12 mouse cellular contexts compared by ENCODE assay signal in the genomic region with DNA sequence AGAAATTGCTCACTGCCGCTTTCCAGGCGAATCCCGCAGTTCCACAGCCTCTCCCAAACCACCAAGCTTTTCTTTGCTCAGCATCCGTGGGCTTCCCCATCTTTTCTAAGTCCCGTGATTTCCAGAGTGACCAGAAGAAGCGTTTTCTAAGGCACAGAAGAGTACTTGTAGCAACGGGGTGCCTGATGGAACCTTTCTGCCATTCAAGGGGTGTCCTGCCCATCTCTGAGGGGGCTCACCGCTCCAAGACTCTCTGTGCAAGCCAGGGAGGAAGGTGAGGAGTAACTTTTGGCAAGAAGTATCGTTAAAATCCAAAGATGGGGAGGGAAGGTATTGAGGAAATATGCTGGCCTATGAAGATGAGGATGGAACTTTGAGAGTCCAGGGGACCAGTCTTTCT. TPM values are rescaled to one million over a fixed set of nuclear protein-coding genes. Genes with fewer than 3 reads are reported as not detected.
DNase-seq lines count a peak whose midpoint lies in the region; ATAC-seq and TF ChIP-seq lines count a peak whose summit lies in the region.
"Had no signal": no experiment of that assay in that cellular context is flagged by ENCODE, and none has a peak within 500 bp of the region (broad histone marks: within the 10 kb centered on the region; RNA-seq: fewer than 3 reads in every experiment).

No protein-coding gene starts in this region.

- TF ChIP-seq EP300 in lung, postnatal 0 days (IDR thresholded peaks at IDR 0.05): no peak

- no peak for TF ChIP-seq POLR2A in limb, embryonic 14.5 days (IDR thresholded peaks at IDR 0.05; ENCODE audit: borderline replicate concordance, extremely low read depth, insufficient read depth, insufficient read length)

- DNase-seq in heart, postnatal 4 days: no peak
- DNase-seq in lung, postnatal 0 days (ENCODE audit: low spot score): no peak
- no peak for DNase-seq in lung, postnatal 25 days (ENCODE audit: low spot score)
- DNase-seq in limb, embryonic 14.5 days (ENCODE audit: low spot score): no peak
- DNase-seq in urinary bladder, postnatal 14 days (ENCODE audit: low spot score): no peak
- DNase-seq in gastrocnemius, postnatal 4 days (ENCODE audit: low spot score in 2 of 2): no peak
- no peak for DNase-seq in adrenal gland, adult 8-10 months
- DNase-seq: right cerebral cortex, postnatal 14 days had no signal

- 5% methylated on average over 9 of the region's 9 CpGs for WGBS in heart, embryonic 13.5 days
- WGBS in lung, postnatal 0 days: 7% methylated on average over 9 of the region's 9 CpGs
- WGBS in limb, embryonic 14.5 days: 22% methylated on average over 9 of the region's 9 CpGs

- no peak for ATAC-seq in heart, embryonic 13.5 days (ENCODE audit: extremely low read depth, insufficient number of reproducible peaks, low FRiP score, low TSS enrichment)
- ATAC-seq in lung, postnatal 0 days: no peak
- no peak for ATAC-seq in limb, embryonic 14.5 days (ENCODE audit: low FRiP score, low read depth)

- peak overlapping the region; percentile 79 for H3K9ac ChIP-seq in heart, embryonic 13.5 days
- H3K9ac ChIP-seq in lung, postnatal 0 days (replicated peaks; ENCODE audit: low read depth): peak overlapping the region; percentile 65
- H3K9ac ChIP-seq in limb, embryonic 14.5 days (ENCODE audit: low read depth, low read length, severe bottlenecking): no peak overlapping the region

- TF ChIP-seq CTCF in lung, postnatal 0 days (IDR thresholded peaks at IDR 0.05): no peak

- H3K27me3 ChIP-seq in heart, embryonic 13.5 days (replicated peaks): peaks cover 99% of the 10 kb centered on the region
- H3K27me3 ChIP-seq in lung, postnatal 0 days (replicated peaks; ENCODE audit: insufficient read depth, low read length): peaks cover 9% of the 10 kb centered on the region
- peaks cover 57% of the 10 kb centered on the region for H3K27me3 ChIP-seq in limb, embryonic 14.5 days (ENCODE audit: control insufficient read depth, insufficient read depth, low read length)

- no peaks in the 10 kb centered on the region for H3K9me3 ChIP-seq in heart, embryonic 13.5 days
- H3K9me3 ChIP-seq in lung, postnatal 0 days (ENCODE audit: low read length): no peaks in the 10 kb centered on the region
- no peaks in the 10 kb centered on the region for H3K9me3 ChIP-seq in limb, embryonic 14.5 days (ENCODE audit: control insufficient read depth, low read length)

- H3K4me1 ChIP-seq in heart, embryonic 13.5 days: peaks cover 1% of the 10 kb centered on the region
- H3K4me1 ChIP-seq in lung, postnatal 0 days (ENCODE audit: insufficient read depth, low read depth, low read length): no peaks in the 10 kb centered on the region
- H3K4me1 ChIP-seq in limb, embryonic 14.5 days (ENCODE audit: control insufficient read depth, insufficient read depth, low read length): peaks cover 33% of the 10 kb centered on the region

- H3K36me3 ChIP-seq in heart, embryonic 13.5 days: no peaks in the 10 kb centered on the region
- H3K36me3 ChIP-seq in lung, postnatal 0 days (ENCODE audit: insufficient read depth, low read length): no peaks in the 10 kb centered on the region
- H3K36me3 ChIP-seq in limb, embryonic 14.5 days (ENCODE audit: control insufficient read depth, insufficient read depth, low read length): peaks cover 13% of the 10 kb centered on the region

- peak overlapping the region; percentile 52 for H3K4me3 ChIP-seq in heart, embryonic 13.5 days
- H3K4me3 ChIP-seq in lung, postnatal 0 days (ENCODE audit: low read depth, low read length): peak overlapping the region; percentile 56
- H3K4me3 ChIP-seq in limb, embryonic 14.5 days (replicated peaks; ENCODE audit: low read length): peak overlapping the region; percentile 40

- H3K4me2 ChIP-seq in heart, embryonic 13.5 days: peak overlapping the region; percentile 50
- peak overlapping the region; percentile 62 for H3K4me2 ChIP-seq in lung, postnatal 0 days (replicated peaks; ENCODE audit: low read depth, low read length)
- H3K4me2 ChIP-seq in limb, embryonic 14.5 days (replicated peaks; ENCODE audit: low read depth, low read length, severe bottlenecking): peak overlapping the region; percentile 68

- H3K27ac ChIP-seq in heart, embryonic 13.5 days (replicated peaks): peak overlapping the region; percentile 86
- peak overlapping the region; percentile 89 for H3K27ac ChIP-seq in lung, postnatal 0 days (ENCODE audit: low read length)
- no peak overlapping the region for H3K27ac ChIP-seq in limb, embryonic 14.5 days (replicated peaks; ENCODE audit: low read depth, low read length)

RNA-seq across cellular contexts. Expression of a gene that starts 0.5 kb away (rescaled TPM):
- 0.15 and 0.33 TPM in 2 replicates for polyA plus RNA-seq in heart, embryonic 13.5 days (2015; fragmentation: Nextera tagmentation; extraction: Ambion mirVana)
- under 1 TPM; 0.20 to 0.29 TPM for total RNA-seq in heart, postnatal 4 days (2021)
- polyA plus RNA-seq in lung, postnatal 0 days (2015; fragmentation: Nextera tagmentation; extraction: Ambion mirVana): 1.5 and 1.6 TPM in 2 replicates
- 0.27 and 0.44 TPM in 2 replicates for polyA plus RNA-seq in limb, embryonic 14.5 days (2012; rRNA removed)
- 0.29 and 0.70 TPM in 2 replicates for polyA plus RNA-seq in limb, embryonic 14.5 days (2014; fragmentation: Nextera tagmentation; extraction: Ambion mirVana)
- under 1 TPM; 0.34 to 0.54 TPM for total RNA-seq in gastrocnemius, postnatal 4 days (2021)
- under 1 TPM; 0.17 to 0.77 (median 0.42) TPM for total RNA-seq in adrenal gland, adult 8-10 months (2022)
- total RNA-seq: hematopoietic stem cell, adult 5-6 weeks; left cerebral cortex, postnatal 14 days; midbrain, postnatal 0 days had no signal
- polyA plus RNA-seq: midbrain, postnatal 0 days had no signal

RNA-seq across cellular contexts. Expression of a gene that starts 13.2 kb away (rescaled TPM):
- 1.5 and 2.5 TPM in 2 replicates for polyA plus RNA-seq in heart, embryonic 13.5 days (2015; fragmentation: Nextera tagmentation; extraction: Ambion mirVana)
- total RNA-seq in heart, postnatal 4 days (2021): under 1 TPM; 0.60 to 0.68 TPM
- 7.2 and 8.2 TPM in 2 replicates for polyA plus RNA-seq in lung, postnatal 0 days (2015; fragmentation: Nextera tagmentation; extraction: Ambion mirVana)
- polyA plus RNA-seq in limb, embryonic 14.5 days (2012; rRNA removed): 3.1 and 3.6 TPM in 2 replicates
- 0.80 and 1.0 TPM in 2 replicates for polyA plus RNA-seq in limb, embryonic 14.5 days (2014; fragmentation: Nextera tagmentation; extraction: Ambion mirVana)
- total RNA-seq in gastrocnemius, postnatal 4 days (2021): 1 to 10 TPM; 1.1 to 1.5 TPM
- total RNA-seq in adrenal gland, adult 8-10 months (2022): 1 to 10 TPM in 3 of 4 experiments, under 1 TPM in 1; 0.80 to 3.4 (median 2.6) TPM
- total RNA-seq: left cerebral cortex, postnatal 14 days had no signal
- polyA plus RNA-seq: midbrain, postnatal 0 days had no signal

RNA-seq across cellular contexts. Expression of a gene that starts 13.7 kb away (rescaled TPM):
- 0.71 and 0.74 TPM in 2 replicates for polyA plus RNA-seq in heart, embryonic 13.5 days (2015; fragmentation: Nextera tagmentation; extraction: Ambion mirVana)
- under 1 TPM; 0.71 to 0.86 TPM for total RNA-seq in heart, postnatal 4 days (2021)
- polyA plus RNA-seq in lung, postnatal 0 days (2015; fragmentation: Nextera tagmentation; extraction: Ambion mirVana): 3.7 and 3.9 TPM in 2 replicates
- 2.2 and 2.8 TPM in 2 replicates for polyA plus RNA-seq in limb, embryonic 14.5 days (2012; rRNA removed)
- 0.57 and 1.0 TPM in 2 replicates for polyA plus RNA-seq in limb, embryonic 14.5 days (2014; fragmentation: Nextera tagmentation; extraction: Ambion mirVana)
- 10 to 100 TPM in 1 of 2 experiments, 1 to 10 TPM in 1; 9.2 to 11.8 TPM for total RNA-seq in gastrocnemius, postnatal 4 days (2021)
- 1 to 10 TPM; 1.9 to 3.3 (median 2.7) TPM for total RNA-seq in adrenal gland, adult 8-10 months (2022)
- total RNA-seq: left cerebral cortex, postnatal 14 days had no signal
- polyA plus RNA-seq: midbrain, postnatal 0 days had no signal

RNA-seq across cellular contexts. Expression of a gene that starts 19.7 kb away (rescaled TPM):
- 0.97 and 1.6 TPM in 2 replicates for polyA plus RNA-seq in heart, embryonic 13.5 days (2015; fragmentation: Nextera tagmentation; extraction: Ambion mirVana)
- under 1 TPM; 0.19 to 0.23 TPM for total RNA-seq in heart, postnatal 4 days (2021)
- polyA plus RNA-seq in lung, postnatal 0 days (2015; fragmentation: Nextera tagmentation; extraction: Ambion mirVana): 0.65 and 1.0 TPM in 2 replicates
- polyA plus RNA-seq in limb, embryonic 14.5 days (2012; rRNA removed): 1.4 and 1.6 TPM in 2 replicates
- 1.4 and 1.7 TPM in 2 replicates for polyA plus RNA-seq in limb, embryonic 14.5 days (2014; fragmentation: Nextera tagmentation; extraction: Ambion mirVana)
- under 1 TPM; 0.34 to 0.54 TPM for total RNA-seq in gastrocnemius, postnatal 4 days (2021)
- total RNA-seq in adrenal gland, adult 8-10 months (2022): 1 to 10 TPM in 1 of 4 experiments, under 1 TPM in 3; 0.23 to 1.1 (median 0.83) TPM
- total RNA-seq: hematopoietic stem cell, adult 5-6 weeks; left cerebral cortex, postnatal 14 days had no signal
- polyA plus RNA-seq: midbrain, postnatal 0 days had no signal

RNA-seq across cellular contexts. Expression of a gene that starts 26.6 kb away (rescaled TPM):
- 3.6 and 5.9 TPM in 2 replicates for polyA plus RNA-seq in heart, embryonic 13.5 days (2015; fragmentation: Nextera tagmentation; extraction: Ambion mirVana)
- 1 to 10 TPM; 1.3 to 1.5 TPM for total RNA-seq in heart, postnatal 4 days (2021)
- polyA plus RNA-seq in lung, postnatal 0 days (2015; fragmentation: Nextera tagmentation; extraction: Ambion mirVana): 39.7 and 40.3 TPM in 2 replicates
- 11.0 and 12.3 TPM in 2 replicates for polyA plus RNA-seq in limb, embryonic 14.5 days (2012; rRNA removed)
- 3.4 and 3.8 TPM in 2 replicates for polyA plus RNA-seq in limb, embryonic 14.5 days (2014; fragmentation: Nextera tagmentation; extraction: Ambion mirVana)
- total RNA-seq in gastrocnemius, postnatal 4 days (2021): 1 to 10 TPM; 4.4 to 5.1 TPM
- 10 to 100 TPM; 10.8 to 15.6 (median 13.3) TPM for total RNA-seq in adrenal gland, adult 8-10 months (2022)
- total RNA-seq: left cerebral cortex, postnatal 14 days had no signal
- polyA plus RNA-seq: midbrain, postnatal 0 days had no signal
